8 mouse cellular contexts compared by ENCODE assay signal in genomic region chr10:127267318-127267717, GRCm38 (mm10). TPM values are rescaled to one million over a fixed set of nuclear protein-coding genes. Genes with fewer than 3 reads are reported as not detected.
DNase-seq lines count a peak whose midpoint lies in the region; ATAC-seq and TF ChIP-seq lines count a peak whose summit lies in the region.

No protein-coding gene starts in this region.

- H3K9me3 ChIP-seq in heart, embryonic 11.5 days (replicated peaks; ENCODE audit: control insufficient read depth, low read length) = no peaks in the 10 kb centered on the region
- H3K9me3 ChIP-seq in hindbrain, postnatal 0 days (ENCODE audit: low read length) = no peaks in the 10 kb centered on the region
- no peaks in the 10 kb centered on the region for H3K9me3 ChIP-seq in midbrain, embryonic 10.5 days (replicated peaks)

- H3K4me3 ChIP-seq in heart, embryonic 11.5 days (ENCODE audit: low read depth, low read length) = peak overlapping the region; percentile 98
- peak overlapping the region; percentile 73 for H3K4me3 ChIP-seq in hindbrain, postnatal 0 days (ENCODE audit: low read length)
- H3K4me3 ChIP-seq in midbrain, embryonic 10.5 days = peak overlapping the region; percentile 98

- H3K36me3 ChIP-seq in heart, embryonic 11.5 days (ENCODE audit: control insufficient read depth, insufficient read depth, low read length) = peaks cover 7% of the 10 kb centered on the region; the same call in 1 of the 2 replicates
- H3K36me3 ChIP-seq in hindbrain, postnatal 0 days (ENCODE audit: insufficient read depth, low read length) = peaks cover 21% of the 10 kb centered on the region; the same call in 1 of the 2 replicates
- peaks cover 43% of the 10 kb centered on the region for H3K36me3 ChIP-seq in midbrain, embryonic 10.5 days

- no peak for TF ChIP-seq CTCF in hindbrain, postnatal 0 days (IDR thresholded peaks at IDR 0.05; ENCODE audit: low read depth)

- H3K4me2 ChIP-seq in heart, embryonic 11.5 days = peak overlapping the region; percentile 97
- peak overlapping the region; percentile 94 for H3K4me2 ChIP-seq in hindbrain, postnatal 0 days (ENCODE audit: low read depth, low read length)

- no peak overlapping the region for H3K27ac ChIP-seq in heart, embryonic 11.5 days (ENCODE audit: low read depth, low read length)
- H3K27ac ChIP-seq in hindbrain, postnatal 0 days = peak overlapping the region; percentile 94; the same call in 1 of the 2 replicates
- no peak overlapping the region for H3K27ac ChIP-seq in midbrain, embryonic 10.5 days (replicated peaks)

- H3K27me3 ChIP-seq in heart, embryonic 11.5 days (ENCODE audit: control insufficient read depth, insufficient read depth, low read length) = peaks cover 22% of the 10 kb centered on the region
- no peaks in the 10 kb centered on the region for H3K27me3 ChIP-seq in hindbrain, postnatal 0 days (ENCODE audit: insufficient read depth, low read length)
- H3K27me3 ChIP-seq in midbrain, embryonic 10.5 days (ENCODE audit: low read depth, poor library complexity, severe bottlenecking) = peaks cover 28% of the 10 kb centered on the region

- peaks cover 19% of the 10 kb centered on the region for H3K4me1 ChIP-seq in heart, embryonic 11.5 days (ENCODE audit: control insufficient read depth, insufficient read depth, low read length)
- H3K4me1 ChIP-seq in hindbrain, postnatal 0 days (ENCODE audit: insufficient read depth, low read length) = peaks cover 16% of the 10 kb centered on the region; the same call in 1 of the 2 replicates
- H3K4me1 ChIP-seq in midbrain, embryonic 10.5 days = peaks cover 38% of the 10 kb centered on the region

- no peak for ATAC-seq in heart, embryonic 11.5 days (replicated peaks; ENCODE audit: insufficient number of reproducible peaks, low FRiP score, low TSS enrichment)
- no peak for ATAC-seq in hindbrain, postnatal 0 days

- 70% methylated on average over 5 of the region's 5 CpGs for WGBS in heart, embryonic 11.5 days (ENCODE audit: insufficient replicate concordance)
- 69% methylated on average over 5 of the region's 5 CpGs for WGBS in hindbrain, postnatal 0 days
- WGBS in midbrain, embryonic 10.5 days = 86% methylated on average over 5 of the region's 5 CpGs

- DNase-seq in heart, postnatal 14 days = no peak
- peak; percentile 44 for DNase-seq in MN1 (ENCODE audit: low spot score)
- DNase-seq in hindbrain, postnatal 0 days (ENCODE audit: low spot score) = no peak
- DNase-seq in midbrain, embryonic 10.5 days (ENCODE audit: low spot score) = no peak
- DNase-seq in left cerebral cortex, adult 11 months (ENCODE audit: low spot score) = no peak
- DNase-seq in gastrocnemius, adult 18-20 months (ENCODE audit: low spot score) = no peak
- DNase-seq in gastrocnemius, postnatal 4 days (ENCODE audit: low spot score in 2 of 2) = no peak

- intact Hi-C loops in heart, postnatal 14 days (cut with DNase I) = loop anchor here (2.0 kb wide), 1 partner anchor 43 kb away; the partner anchor contains the start of gene Mars

- H3K9ac ChIP-seq in heart, embryonic 11.5 days (ENCODE audit: low read depth, low read length) = peak overlapping the region; percentile 100
- H3K9ac ChIP-seq in hindbrain, postnatal 0 days (replicated peaks; ENCODE audit: low read length) = peak overlapping the region; percentile 100

RNA-seq across cellular contexts. Expression of gene Dctn2, which starts 1.1 kb away (rescaled TPM):
- 135 and 136 TPM in 2 replicates for polyA plus RNA-seq in heart, embryonic 11.5 days (2014; fragmentation: Nextera tagmentation; extraction: Ambion mirVana)
- total RNA-seq in heart, postnatal 14 days (2021) = 100 to 1,000 TPM; 146 to 151 TPM
- total RNA-seq in hindbrain, postnatal 0 days (2014; rRNA removed) = 314 and 348 TPM in 2 replicates
- 319 and 323 TPM in 2 replicates for polyA plus RNA-seq in hindbrain, postnatal 0 days (2015; fragmentation: Nextera tagmentation; extraction: Ambion mirVana)
- polyA plus RNA-seq in midbrain, embryonic 10.5 days (2016; fragmentation: Nextera tagmentation; extraction: Ambion mirVana) = 212 and 239 TPM in 2 replicates
- 10 to 100 TPM; 96.1 to 97.2 TPM for total RNA-seq in gastrocnemius, adult 18-20 months (2021)
- 100 to 1,000 TPM; 145 to 146 TPM for total RNA-seq in gastrocnemius, postnatal 4 days (2021)

RNA-seq across cellular contexts. Expression of gene Kif5a, which starts 4.2 kb away (rescaled TPM):
- 1.6 TPM in 2 replicates for polyA plus RNA-seq in heart, embryonic 11.5 days (2014; fragmentation: Nextera tagmentation; extraction: Ambion mirVana)
- total RNA-seq in heart, postnatal 14 days (2021) = under 1 TPM; 0.49 to 0.72 TPM
- total RNA-seq in hindbrain, postnatal 0 days (2014; rRNA removed) = 231 and 249 TPM in 2 replicates
- 98.4 and 103 TPM in 2 replicates for polyA plus RNA-seq in hindbrain, postnatal 0 days (2015; fragmentation: Nextera tagmentation; extraction: Ambion mirVana)
- polyA plus RNA-seq in midbrain, embryonic 10.5 days (2016; fragmentation: Nextera tagmentation; extraction: Ambion mirVana) = 14.9 and 29.4 TPM in 2 replicates
- under 1 TPM; 0.21 to 0.37 TPM for total RNA-seq in gastrocnemius, adult 18-20 months (2021)
- total RNA-seq in gastrocnemius, postnatal 4 days (2021) = 1 to 10 TPM; 1.2 to 1.4 TPM

RNA-seq across cellular contexts. Expression of gene Mbd6, which starts 21.5 kb away (rescaled TPM):
- polyA plus RNA-seq in heart, embryonic 11.5 days (2014; fragmentation: Nextera tagmentation; extraction: Ambion mirVana) = 13.6 and 15.1 TPM in 2 replicates
- 10 to 100 TPM; 29.9 to 32.0 TPM for total RNA-seq in heart, postnatal 14 days (2021)
- total RNA-seq in hindbrain, postnatal 0 days (2014; rRNA removed) = 8.1 and 11.2 TPM in 2 replicates
- polyA plus RNA-seq in hindbrain, postnatal 0 days (2015; fragmentation: Nextera tagmentation; extraction: Ambion mirVana) = 8.3 and 11.5 TPM in 2 replicates
- 11.9 and 13.0 TPM in 2 replicates for polyA plus RNA-seq in midbrain, embryonic 10.5 days (2016; fragmentation: Nextera tagmentation; extraction: Ambion mirVana)
- 10 to 100 TPM; 14.6 to 15.7 TPM for total RNA-seq in gastrocnemius, adult 18-20 months (2021)
- total RNA-seq in gastrocnemius, postnatal 4 days (2021) = 10 to 100 TPM; 34.2 to 41.9 TPM

RNA-seq across cellular contexts. Expression of gene Mars, which starts 44.3 kb away (rescaled TPM):
- polyA plus RNA-seq in heart, embryonic 11.5 days (2014; fragmentation: Nextera tagmentation; extraction: Ambion mirVana) = 104 and 105 TPM in 2 replicates
- total RNA-seq in heart, postnatal 14 days (2021) = 10 to 100 TPM; 39.2 to 45.9 TPM
- total RNA-seq in hindbrain, postnatal 0 days (2014; rRNA removed) = 74.4 and 90.4 TPM in 2 replicates
- polyA plus RNA-seq in hindbrain, postnatal 0 days (2015; fragmentation: Nextera tagmentation; extraction: Ambion mirVana) = 104 TPM in 2 replicates
- polyA plus RNA-seq in midbrain, embryonic 10.5 days (2016; fragmentation: Nextera tagmentation; extraction: Ambion mirVana) = 180 and 187 TPM in 2 replicates
- total RNA-seq in gastrocnemius, adult 18-20 months (2021) = 10 to 100 TPM; 67.5 to 68.8 TPM
- 10 to 100 TPM; 47.5 to 48.0 TPM for total RNA-seq in gastrocnemius, postnatal 4 days (2021)

RNA-seq across cellular contexts. Expression of gene Arhgap9, which starts 54.4 kb away (rescaled TPM):
- 1.7 TPM in 2 replicates for polyA plus RNA-seq in heart, embryonic 11.5 days (2014; fragmentation: Nextera tagmentation; extraction: Ambion mirVana)
- 1 to 10 TPM; 3.1 to 4.5 TPM for total RNA-seq in heart, postnatal 14 days (2021)
- total RNA-seq in hindbrain, postnatal 0 days (2014; rRNA removed) = 1.0 and 1.5 TPM in 2 replicates
- 1.2 and 1.3 TPM in 2 replicates for polyA plus RNA-seq in hindbrain, postnatal 0 days (2015; fragmentation: Nextera tagmentation; extraction: Ambion mirVana)
- 1.1 and 1.3 TPM in 2 replicates for polyA plus RNA-seq in midbrain, embryonic 10.5 days (2016; fragmentation: Nextera tagmentation; extraction: Ambion mirVana)
- total RNA-seq in gastrocnemius, adult 18-20 months (2021) = under 1 TPM; 0.46 to 0.83 TPM
- 1 to 10 TPM; 2.8 to 3.9 TPM for total RNA-seq in gastrocnemius, postnatal 4 days (2021)

Comparison
In these comparisons a context has a peak if more than half of its experiments do, and no peak if none do; other contexts are left out.
1. RNA of gene Kif5a, which starts 4.2 kb away (total RNA-seq): 231 to 249 TPM in hindbrain, postnatal 0 days; 1.2 to 1.4 TPM in gastrocnemius, postnatal 4 days, 0.49 to 0.72 TPM in heart, postnatal 14 days and 0.21 to 0.37 TPM in gastrocnemius, adult 18-20 months; every median in the first group is over 10 times any median in the second.
2. Peak in every context shown above with its lines, with median percentiles within 50 percentile points of each other: H3K4me3 ChIP-seq.